Mouse (Mus musculus) liver, adult 2 months (tissue): ENCODE measurements around the gene Aup1.

Source experiments
- CTCF ChIP-seq: fragments of 200-500 bp; IDR thresholded peaks from 2 replicates; pipeline ENCODE4 v1.5.1; 2011; ENCODE audit warnings: low read depth, low read length, control low read depth
- POLR2A ChIP-seq: fragments of 200-500 bp; IDR thresholded peaks from 2 replicates; pipeline ENCODE4 v1.6.1; 2011; ENCODE audit warnings: low read length, control low read depth; ENCODE audit not compliant: insufficient read depth; ENCODE audit errors: extremely low read depth

GRCm38 (mm10) chr6:83057790-83058189 lies 3.5 kb downstream of the Aup1 start, which contains the start of gene Dqx1:
- 0 out of 2 replicates have a peak, but pooled peaks have one; percentile 25 for TF ChIP-seq POLR2A
- TF ChIP-seq CTCF, result no peak
